Mouse (Mus musculus) hindbrain, postnatal 0 days (tissue): ENCODE results near the gene Taar8c. TPM values are rescaled to one million over a fixed set of nuclear protein-coding genes. Genes with fewer than 3 reads are reported as not detected.

Source experiments
- ATAC-seq: fragments of 200-750 bp; cut with Nextera tagmentation; 2 replicates; pipeline ENCODE4 v1.8.0; 2017; ENCODE audit warnings: mild to moderate bottlenecking, moderate TSS enrichment, moderate library complexity
- DNase-seq: peaks from one replicate; pipeline ENCODE4 v3.0.0-alpha.2; 2015; ENCODE audit warnings: low spot score
- H3K27ac ChIP-seq: fragments of 300-500 bp; sonication (generic); 2 replicates; pipeline ENCODE4 v1.5.1; 2014; ENCODE audit warnings: mild to moderate bottlenecking
- H3K27me3 ChIP-seq: fragments of 300-500 bp; sonication (generic); 2 replicates; pipeline ENCODE4 v1.6.1; 2014; ENCODE audit warnings: low read length, mixed read lengths; ENCODE audit not compliant: insufficient read depth
- H3K36me3 ChIP-seq: fragments of 300-500 bp; sonication (generic); 2 replicates; pipeline ENCODE4 v1.6.1; 2014; ENCODE audit warnings: low read length, mixed read lengths; ENCODE audit not compliant: insufficient read depth
- H3K4me1 ChIP-seq: fragments of 300-500 bp; sonication (generic); 2 replicates; pipeline ENCODE4 v1.6.1; 2014; ENCODE audit warnings: antibody characterized with exemption, low read length, mixed read lengths; ENCODE audit not compliant: insufficient read depth
- H3K4me2 ChIP-seq: fragments of 300-500 bp; sonication (generic); 2 replicates; pipeline ENCODE4 v1.6.1; 2014; ENCODE audit warnings: low read depth, mild to moderate bottlenecking, low read length, moderate library complexity, mixed read lengths
- H3K4me3 ChIP-seq: fragments of 300-500 bp; sonication (generic); 2 replicates; pipeline ENCODE4 v1.5.1; 2014; ENCODE audit warnings: low read length
- H3K9ac ChIP-seq: fragments of 300-500 bp; sonication (generic); replicated peaks from 2 replicates; pipeline ENCODE4 v1.6.1; 2014; ENCODE audit warnings: mild to moderate bottlenecking, low read length, moderate library complexity, mixed read lengths
- H3K9me3 ChIP-seq: fragments of 300-500 bp; sonication (generic); 2 replicates; pipeline ENCODE4 v1.6.1; 2016; ENCODE audit warnings: low read length, mixed read lengths
- CTCF ChIP-seq: IDR thresholded peaks from 2 replicates; pipeline ENCODE4 v1.5.1; 2016; ENCODE audit warnings: antibody characterized with exemption, control low read depth, low read depth
- WGBS: fragments of 180-500 bp; shearing (Covaris S2); extraction: QIAGEN DNeasy Blood & Tissue Kit; methylation state at CpG from one replicate; pipeline ENCODE4 v1.1.7; 2014; 5-methylcytosine and 5-hydroxymethylcytosine counted together
- polyA plus RNA-seq: library from polyadenylated mRNA; unstranded; fragments of >200 nt; fragmentation: Nextera tagmentation; extraction: Ambion mirVana; gene quantifications from 2 replicates; pipeline ENCODE4 v1.2.1, GENCODE M21; 2015
- total RNA-seq: library from RNA; depleted of rRNA; stranded (reverse); fragments of >200 nt; gene quantifications from 2 replicates; pipeline ENCODE4 v1.2.3, GENCODE M21; 2014; rRNA removed

The Taar8c gene
- total and polyA plus RNA-seq, 2 experiments from 2014 or later = not detected

GRCm38 (mm10) chr10:24058986-24059385 lies 42.7 kb downstream of the Taar8c start:
- no peak for TF ChIP-seq CTCF
- no peak overlapping the region for H3K27ac ChIP-seq
- H3K4me1 ChIP-seq = no peaks in the 10 kb centered on the region
- ATAC-seq (no peak), DNase-seq (no peak)
- WGBS = 93% methylated on average over 3 of the region's 3 CpGs
- H3K4me2 ChIP-seq = no peak overlapping the region
- no peaks in the 10 kb centered on the region for H3K9me3 ChIP-seq
- no peak overlapping the region for H3K4me3 ChIP-seq
- no peaks in the 10 kb centered on the region for H3K27me3 ChIP-seq
- H3K36me3 ChIP-seq = no peaks in the 10 kb centered on the region
- no peak overlapping the region for H3K9ac ChIP-seq

- H3K9ac ChIP-seq = no peak overlapping the region
- TF ChIP-seq CTCF = no peak
- no peak overlapping the region for H3K4me3 ChIP-seq
- H3K4me2 ChIP-seq = no peak overlapping the region
- no peaks in the 10 kb centered on the region for H3K36me3 ChIP-seq
- no peak overlapping the region for H3K27ac ChIP-seq
- DNase-seq (no peak), ATAC-seq (no peak)
- no peaks in the 10 kb centered on the region for H3K4me1 ChIP-seq
- H3K27me3 ChIP-seq = no peaks in the 10 kb centered on the region
- H3K9me3 ChIP-seq = no peaks in the 10 kb centered on the region
- WGBS = 87% methylated on average over 5 of the region's 5 CpGs
These were observed 49.7 kb downstream of the Taar8c start for GRCm38 (mm10) chr10:24052039-24052438.

Other genes with a start within 250 kb of the Taar8c start
- 0.89 TPM in 1 of 2 replicates, not detected in the other for gene Vnn1, start 207.2 kb downstream of the Taar8c start, total RNA-seq
- 0.73 and 1.1 TPM in 2 replicates for gene Vnn1, start 207.2 kb downstream of the Taar8c start, polyA plus RNA-seq
- gene Taar1, start 181.6 kb downstream of the Taar8c start, total RNA-seq = not detected in 2 replicates
- gene Taar1, start 181.6 kb downstream of the Taar8c start, polyA plus RNA-seq = not detected in 2 replicates
- not detected in 2 replicates for gene Taar2, start 163.3 kb downstream of the Taar8c start, total RNA-seq
- 0.33 TPM in 1 of 2 replicates, not detected in the other for gene Taar2, start 163.3 kb downstream of the Taar8c start, polyA plus RNA-seq
- gene Taar3, start 152.4 kb downstream of the Taar8c start, total RNA-seq = 0.21 TPM in 1 of 2 replicates, not detected in the other
- gene Taar3, start 152.4 kb downstream of the Taar8c start, polyA plus RNA-seq = not detected in 2 replicates
- not detected in 2 replicates for gene Taar4, start 141.4 kb downstream of the Taar8c start, total RNA-seq
- gene Taar4, start 141.4 kb downstream of the Taar8c start, polyA plus RNA-seq = not detected in 2 replicates
- not detected in 2 replicates for gene Taar5, start 131.2 kb downstream of the Taar8c start, total RNA-seq
- not detected in 2 replicates for gene Taar5, start 131.2 kb downstream of the Taar8c start, polyA plus RNA-seq
- not detected in 2 replicates for gene Taar6, start 116.3 kb downstream of the Taar8c start, total RNA-seq
- not detected in 2 replicates for gene Taar6, start 116.3 kb downstream of the Taar8c start, polyA plus RNA-seq
- not detected in 2 replicates for gene Taar7a, start 108.4 kb downstream of the Taar8c start, total RNA-seq
- not detected in 2 replicates for gene Taar7a, start 108.4 kb downstream of the Taar8c start, polyA plus RNA-seq
- not detected in 2 replicates for gene Taar7b, start 102.0 kb downstream of the Taar8c start, total RNA-seq
- gene Taar7b, start 102.0 kb downstream of the Taar8c start, polyA plus RNA-seq = not detected in 2 replicates
- not detected in 2 replicates for gene Taar7d, start 74.7 kb downstream of the Taar8c start, total RNA-seq
- gene Taar7d, start 74.7 kb downstream of the Taar8c start, polyA plus RNA-seq = not detected in 2 replicates
- gene Taar7e, start 64.3 kb downstream of the Taar8c start, total RNA-seq = not detected in 2 replicates
- gene Taar7e, start 64.3 kb downstream of the Taar8c start, polyA plus RNA-seq = not detected in 2 replicates
- not detected in 2 replicates for gene Taar7f, start 52.4 kb downstream of the Taar8c start, total RNA-seq
- not detected in 2 replicates for gene Taar7f, start 52.4 kb downstream of the Taar8c start, polyA plus RNA-seq
- gene Taar8a, start 25.4 kb downstream of the Taar8c start, total RNA-seq = not detected in 2 replicates
- not detected in 2 replicates for gene Taar8a, start 25.4 kb downstream of the Taar8c start, polyA plus RNA-seq
- gene Taar8b, start 9.6 kb downstream of the Taar8c start, total RNA-seq = not detected in 2 replicates
- gene Taar8b, start 9.6 kb downstream of the Taar8c start, polyA plus RNA-seq = not detected in 2 replicates
- not detected in 2 replicates for gene Taar9, start 7.6 kb upstream of the Taar8c start, total RNA-seq
- gene Taar9, start 7.6 kb upstream of the Taar8c start, polyA plus RNA-seq = not detected in 2 replicates
- gene Stx7, start 47.4 kb upstream of the Taar8c start, total RNA-seq = 109 and 111 TPM in 2 replicates
- 289 and 299 TPM in 2 replicates for gene Stx7, start 47.4 kb upstream of the Taar8c start, polyA plus RNA-seq
- gene Moxd1, start 121.6 kb upstream of the Taar8c start, total RNA-seq = 10.6 and 14.3 TPM in 2 replicates
- 12.9 and 16.2 TPM in 2 replicates for gene Moxd1, start 121.6 kb upstream of the Taar8c start, polyA plus RNA-seq